Mouse (Mus musculus) lung, postnatal 0 days (tissue): ENCODE data around the gene Efna5. TPM values are rescaled to one million over a fixed set of nuclear protein-coding genes. Genes with fewer than 3 reads are reported as not detected.
A peak's percentile ranks its signal among the peaks of the same experiment; 100 is the strongest.

Experiments used
- ATAC-seq: fragments of 200-750 bp; cut with Nextera tagmentation; 2 replicates; pipeline ENCODE4 v1.8.0; 2017; ENCODE audit warnings: moderate library complexity
- DNase-seq: peaks from one replicate; pipeline ENCODE4 v3.0.0-alpha.2; 2016; ENCODE audit warnings: low spot score
- H3K27ac ChIP-seq: fragments of 300-500 bp; sonication (generic); 2 replicates; pipeline ENCODE4 v1.5.1; 2014; ENCODE audit warnings: antibody characterized with exemption, mild to moderate bottlenecking, low read length, mixed read lengths
- H3K27me3 ChIP-seq: fragments of 300-500 bp; sonication (generic); replicated peaks from 2 replicates; pipeline ENCODE4 v1.6.1; 2014; ENCODE audit warnings: low read length, mixed read lengths; ENCODE audit not compliant: insufficient read depth
- H3K36me3 ChIP-seq: fragments of 300-500 bp; sonication (generic); 2 replicates; pipeline ENCODE4 v1.6.1; 2014; ENCODE audit warnings: low read length, mixed read lengths; ENCODE audit not compliant: insufficient read depth
- H3K4me1 ChIP-seq: fragments of 300-500 bp; sonication (generic); 2 replicates; pipeline ENCODE4 v1.6.1; 2014; ENCODE audit warnings: antibody characterized with exemption, low read depth, low read length, mixed read lengths; ENCODE audit not compliant: insufficient read depth
- H3K4me2 ChIP-seq: fragments of 300-500 bp; sonication (generic); replicated peaks from 2 replicates; pipeline ENCODE4 v1.6.1; 2014; ENCODE audit warnings: low read depth, mild to moderate bottlenecking, low read length, moderate library complexity, mixed read lengths
- H3K4me3 ChIP-seq: fragments of 300-500 bp; sonication (generic); 2 replicates; pipeline ENCODE4 v1.5.1; 2014; ENCODE audit warnings: low read depth, low read length
- H3K9ac ChIP-seq: fragments of 300-500 bp; sonication (generic); replicated peaks from 2 replicates; pipeline ENCODE4 v1.6.1; 2014; ENCODE audit warnings: low read depth, mild to moderate bottlenecking
- H3K9me3 ChIP-seq: fragments of 300-500 bp; sonication (generic); 2 replicates; pipeline ENCODE4 v1.6.1; 2016; ENCODE audit warnings: low read length, mixed read lengths
- CTCF ChIP-seq: IDR thresholded peaks from 2 replicates; pipeline ENCODE4 v1.5.1; 2016; ENCODE audit warnings: antibody characterized with exemption, mild to moderate bottlenecking
- EP300 ChIP-seq: IDR thresholded peaks from 2 replicates; pipeline ENCODE4 v1.6.1; 2016; ENCODE audit warnings: antibody characterized with exemption, mild to moderate bottlenecking, control low read depth
- WGBS: fragments of 180-500 bp; shearing (Covaris S2); extraction: QIAGEN DNeasy Blood & Tissue Kit; methylation state at CpG from one replicate; pipeline ENCODE4 v1.1.7; 2014; 5-methylcytosine and 5-hydroxymethylcytosine counted together
- polyA plus RNA-seq: library from polyadenylated mRNA; unstranded; fragments of >200 nt; fragmentation: Nextera tagmentation; extraction: Ambion mirVana; gene quantifications from 2 replicates; pipeline ENCODE4 v1.2.1, GENCODE M21; 2015

Efna5 gene
- 6.7 TPM in 2 replicates for polyA plus RNA-seq

DNA sequence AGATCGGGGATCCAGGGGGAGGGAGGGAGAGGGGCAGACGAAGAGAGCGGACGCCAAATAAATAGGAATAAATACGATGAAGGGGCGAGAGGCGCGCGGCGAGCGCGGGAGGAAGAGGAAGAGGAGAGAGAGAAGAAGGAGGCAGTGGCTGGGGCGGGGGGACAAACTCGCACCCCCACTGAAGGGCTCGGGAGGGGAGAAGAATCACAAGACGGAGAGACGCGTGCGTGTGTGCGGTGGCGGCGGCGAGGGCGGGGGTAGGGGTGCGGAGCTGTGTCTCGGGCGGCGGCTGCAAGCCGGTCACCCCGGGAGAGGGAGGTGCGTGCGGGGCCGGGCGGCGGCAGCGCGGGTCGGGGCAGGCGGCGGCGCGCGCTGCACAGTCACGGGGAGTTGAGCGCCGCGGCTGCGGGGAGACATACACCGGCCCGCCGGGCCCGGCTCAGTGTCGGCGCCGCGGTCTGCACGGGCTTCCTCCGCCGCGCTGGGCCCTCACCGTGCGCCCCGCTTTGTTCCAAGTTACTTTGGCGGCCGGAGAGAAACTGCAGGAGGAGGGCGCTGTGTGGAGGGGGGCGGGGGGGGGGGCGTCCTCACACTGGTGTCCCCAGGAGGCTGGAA is at the start of gene Efna5:
Efna5 (minus strand) TSS at position 142 of the 615 bp plus-strand sequence.
- peak within 1 kb of the TSS; percentile 74 for H3K4me3 ChIP-seq
- peak within 1 kb of the TSS; percentile 84; the same call in 1 of the 2 replicates for H3K27ac ChIP-seq
- peak within 1 kb of the TSS; percentile 98 for H3K4me2 ChIP-seq
- no peaks in the 10 kb centered on the region; the same call in 1 of the 2 replicates for H3K4me1 ChIP-seq
- whole genome bisulfite sequencing: 2% methylated on average over 24 of the region's 68 CpGs
- H3K9ac ChIP-seq: peak within 1 kb of the TSS; percentile 52; the same call in 1 of the 2 replicates
- DNase-seq: peak; percentile 30
- H3K27me3 ChIP-seq: peaks cover 11% of the 10 kb centered on the region; the same call in 1 of the 2 replicates
- H3K36me3 ChIP-seq: no peaks in the 10 kb centered on the region
- H3K9me3 ChIP-seq: no peaks in the 10 kb centered on the region
- ATAC-seq: peak; percentile 5
- no peak for TF ChIP-seq CTCF
- no peak for TF ChIP-seq EP300

DNA sequence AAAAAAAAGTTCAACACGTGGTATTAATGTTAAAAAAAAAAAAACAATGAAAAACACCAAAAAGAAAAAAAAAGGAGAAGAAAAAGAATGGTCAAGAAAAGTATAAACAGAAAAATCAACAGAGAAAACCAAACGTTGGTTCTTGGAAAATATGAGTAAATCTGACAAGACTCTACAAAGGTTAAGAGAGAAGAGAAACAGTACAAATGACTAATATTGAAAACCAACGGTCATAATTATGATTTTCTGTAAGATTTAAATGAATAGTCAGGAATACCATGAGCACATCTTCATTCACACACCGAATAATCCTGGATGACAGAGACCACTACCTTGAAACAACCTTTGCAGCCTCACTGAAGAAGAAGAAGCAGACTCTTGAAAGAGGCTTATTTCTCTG is 34.2 kb upstream of the Efna5 start:
- no peak overlapping the region for H3K4me3 ChIP-seq
- WGBS: 69% methylated on average over 4 of the region's 4 CpGs
- no peaks in the 10 kb centered on the region for H3K4me1 ChIP-seq
- no peak overlapping the region for H3K9ac ChIP-seq
- no peaks in the 10 kb centered on the region for H3K36me3 ChIP-seq
- DNase-seq: no peak
- TF ChIP-seq EP300 (no peak), CTCF (no peak)
- ATAC-seq: no peak
- H3K27me3 ChIP-seq: no peaks in the 10 kb centered on the region
- H3K27ac ChIP-seq: no peak overlapping the region
- H3K4me2 ChIP-seq: no peak overlapping the region
- H3K9me3 ChIP-seq: no peaks in the 10 kb centered on the region

DNA sequence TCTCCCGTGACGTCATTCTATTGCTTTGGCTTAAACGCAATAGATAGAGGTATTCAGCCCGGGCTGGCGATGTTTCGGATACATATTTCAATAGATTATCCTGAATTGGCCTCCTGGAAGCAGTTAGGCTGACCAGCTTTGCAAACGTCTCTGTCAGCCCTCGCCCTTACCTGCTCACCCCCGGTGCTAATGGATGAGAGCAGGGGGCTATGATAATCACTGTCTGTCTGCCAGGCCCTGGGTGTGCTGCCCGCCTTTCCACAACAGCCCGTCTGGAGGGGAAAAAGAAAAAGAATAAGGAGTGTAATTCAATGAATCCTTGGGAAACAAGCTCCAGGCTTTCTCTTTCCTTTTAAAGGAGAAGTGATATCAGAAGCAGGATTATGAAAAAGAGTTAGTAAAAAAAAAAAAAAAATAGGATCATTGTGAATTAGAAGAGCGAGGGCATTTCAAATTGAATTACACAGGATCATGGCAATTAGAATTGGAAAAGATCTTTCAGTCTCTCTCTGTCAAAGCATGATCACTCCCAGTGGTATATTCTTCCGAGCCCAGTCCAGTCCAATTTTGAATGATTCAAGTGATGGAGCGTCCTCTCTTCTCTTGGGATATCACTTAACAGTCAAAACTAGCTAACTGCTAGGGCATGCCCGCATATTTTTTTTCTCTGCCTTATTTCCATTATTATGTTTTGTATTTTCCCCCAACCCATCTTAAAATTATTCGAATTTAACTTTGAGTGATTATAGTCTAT is 24.8 kb upstream of the Efna5 start:
- Histone ChIP-seq H3K36me3 (no peaks in the 10 kb centered on the region), H3K9me3 (no peaks in the 10 kb centered on the region), H3K27ac (no peak overlapping the region), H3K4me2 (no peak overlapping the region), H3K4me3 (no peak overlapping the region), H3K9ac (no peak overlapping the region), H3K27me3 (no peaks in the 10 kb centered on the region), H3K4me1 (no peaks in the 10 kb centered on the region)
- ATAC-seq: no peak
- WGBS: 68% methylated on average over 16 of the region's 16 CpGs
- DNase-seq: no peak
- TF ChIP-seq EP300: no peak
- TF ChIP-seq CTCF: no peak

DNA sequence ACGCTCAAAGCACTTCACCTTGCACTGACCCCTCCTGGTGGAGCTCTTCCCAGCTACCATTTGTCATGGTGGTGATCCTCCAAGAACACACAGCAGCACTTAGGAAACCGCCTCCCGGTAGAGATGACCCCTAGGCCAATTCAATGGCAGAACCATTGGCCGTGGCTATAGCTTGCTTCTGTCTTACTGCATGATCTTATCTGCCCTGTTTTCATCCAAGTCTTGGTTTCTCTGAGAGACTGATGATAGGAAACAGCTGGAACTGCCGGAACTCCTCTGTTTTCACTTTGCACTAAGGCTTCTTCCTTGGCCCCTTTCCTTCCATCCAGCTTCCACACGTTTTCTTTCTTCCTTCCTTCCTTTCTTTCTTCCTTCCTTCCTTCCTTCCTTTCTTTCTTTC is 17.9 kb upstream of the Efna5 start:
- no peaks in the 10 kb centered on the region for H3K27me3 ChIP-seq
- TF ChIP-seq CTCF (no peak), EP300 (no peak)
- H3K4me2 ChIP-seq: no peak overlapping the region
- H3K36me3 ChIP-seq: no peaks in the 10 kb centered on the region
- peak; percentile 44 for DNase-seq
- no peaks in the 10 kb centered on the region for H3K4me1 ChIP-seq
- no peak overlapping the region for H3K4me3 ChIP-seq
- H3K9ac ChIP-seq: no peak overlapping the region
- WGBS: 45% methylated on average over 6 of the region's 6 CpGs
- no peaks in the 10 kb centered on the region for H3K9me3 ChIP-seq
- no peak for ATAC-seq
- H3K27ac ChIP-seq: no peak overlapping the region

DNA sequence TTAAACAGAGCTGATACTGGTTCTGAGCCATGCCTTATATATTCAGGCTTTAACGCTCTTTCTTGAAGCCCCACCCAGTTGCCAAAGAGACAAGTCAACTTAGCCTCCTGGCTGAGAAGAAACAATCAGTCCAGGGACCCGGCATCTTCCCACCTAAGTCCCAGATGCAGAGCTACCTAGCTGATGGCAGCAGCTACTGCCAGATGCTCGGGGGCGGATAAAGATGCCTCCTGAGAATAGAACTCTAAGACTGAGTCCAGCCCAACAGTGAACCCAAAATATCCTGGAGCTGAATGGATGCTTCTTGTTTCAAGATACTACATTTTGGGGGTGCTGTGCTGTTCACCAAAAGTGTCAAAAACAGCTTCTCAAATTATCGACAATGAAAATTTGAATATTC is 8.9 kb upstream of the Efna5 start:
- no peak overlapping the region for H3K4me3 ChIP-seq
- H3K4me1 ChIP-seq: no peaks in the 10 kb centered on the region
- H3K27me3 ChIP-seq: no peaks in the 10 kb centered on the region
- H3K9me3 ChIP-seq: no peaks in the 10 kb centered on the region
- H3K36me3 ChIP-seq: no peaks in the 10 kb centered on the region
- no peak overlapping the region for H3K9ac ChIP-seq
- H3K4me2 ChIP-seq: no peak overlapping the region
- no peak overlapping the region for H3K27ac ChIP-seq
- 83% methylated on average over 5 of the region's 5 CpGs for WGBS
- no peak for DNase-seq
- ATAC-seq: no peak
- TF ChIP-seq CTCF (no peak), EP300 (no peak)

DNA sequence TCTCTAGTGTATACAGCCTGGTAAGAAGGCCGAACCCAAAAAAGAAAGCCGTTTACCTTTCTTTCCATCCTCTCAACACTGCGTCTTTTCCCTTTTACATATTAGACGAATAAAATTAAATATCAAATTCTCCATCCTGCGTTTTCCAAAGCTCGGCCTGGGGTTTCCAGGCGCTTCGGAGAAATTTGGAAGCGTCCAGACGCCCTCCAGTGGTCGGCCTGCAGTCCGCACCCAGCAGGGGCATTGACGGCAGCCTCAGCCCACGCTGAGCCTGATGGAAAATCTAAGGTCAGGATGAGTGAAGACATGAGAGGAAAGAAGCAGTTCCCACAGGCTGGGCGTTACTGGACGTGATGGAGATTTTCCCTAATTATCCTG is 3.0 kb upstream of the Efna5 start:
- Histone ChIP-seq H3K4me1 (no peaks in the 10 kb centered on the region; the same call in 1 of the 2 replicates), H3K4me3 (peak overlapping the region; percentile 74), H3K4me2 (peak overlapping the region; percentile 98), H3K9me3 (no peaks in the 10 kb centered on the region), H3K27ac (no peak overlapping the region), H3K27me3 (peaks cover 11% of the 10 kb centered on the region; the same call in 1 of the 2 replicates), H3K36me3 (no peaks in the 10 kb centered on the region), H3K9ac (peak overlapping the region; percentile 29; the same call in 1 of the 2 replicates)
- peak; percentile 87 for DNase-seq
- ATAC-seq: peak; percentile 23
- 0% methylated on average over 16 of the region's 16 CpGs for WGBS
- TF ChIP-seq EP300 (no peak; the same call in 1 of the 2 replicates), CTCF (peak; percentile 89)
